Mouse (Mus musculus) embryonic facial prominence, embryonic 13.5 days (tissue): ENCODE data around the gene Nop9. TPM values are rescaled to one million over a fixed set of nuclear protein-coding genes. Genes with fewer than 3 reads are reported as not detected.

Experiments
- ATAC-seq: fragments of 200-750 bp; cut with Nextera tagmentation; 2 replicates; pipeline ENCODE4 v1.8.0; 2017; ENCODE audit warnings: low read depth; ENCODE audit not compliant: insufficient number of reproducible peaks, insufficient read depth, low FRiP score, low TSS enrichment
- H3K27ac ChIP-seq: fragments of 300-500 bp; sonication (generic); 2 replicates; pipeline ENCODE4 v1.5.1; 2015; ENCODE audit warnings: moderate library complexity, mild to moderate bottlenecking, inconsistent platforms
- H3K27me3 ChIP-seq: fragments of 300-500 bp; sonication (generic); 2 replicates; pipeline ENCODE4 v1.6.1; 2015; ENCODE audit warnings: mild to moderate bottlenecking, inconsistent platforms
- H3K36me3 ChIP-seq: fragments of 300-500 bp; sonication (generic); 2 replicates; pipeline ENCODE4 v1.6.1; 2015; ENCODE audit warnings: mild to moderate bottlenecking, inconsistent platforms
- H3K4me1 ChIP-seq: fragments of 300-500 bp; sonication (generic); 2 replicates; pipeline ENCODE4 v1.6.1; 2015; ENCODE audit warnings: inconsistent platforms
- H3K4me2 ChIP-seq: fragments of 300-500 bp; sonication (generic); 2 replicates; pipeline ENCODE4 v1.6.1; 2015; ENCODE audit warnings: moderate library complexity, mild to moderate bottlenecking, inconsistent platforms
- H3K4me3 ChIP-seq: fragments of 300-500 bp; sonication (generic); 2 replicates; pipeline ENCODE4 v1.5.1; 2015; ENCODE audit warnings: mild to moderate bottlenecking, inconsistent platforms
- H3K9ac ChIP-seq: fragments of 300-500 bp; sonication (generic); 2 replicates; pipeline ENCODE4 v1.6.1; 2015; ENCODE audit warnings: mild to moderate bottlenecking, inconsistent platforms
- H3K9me3 ChIP-seq: fragments of 300-500 bp; sonication (generic); 2 replicates; pipeline ENCODE4 v1.6.1; 2016; ENCODE audit warnings: inconsistent platforms
- WGBS: fragments of 180-500 bp; shearing (Covaris S2); methylation state at CpG from one replicate; pipeline ENCODE4 v1.1.7; 2015; ENCODE audit warnings: mixed read lengths; 5-methylcytosine and 5-hydroxymethylcytosine counted together
- polyA plus RNA-seq: library from polyadenylated mRNA; unstranded; fragments of >200 nt; fragmentation: Nextera tagmentation; extraction: Ambion mirVana; gene quantifications from 2 replicates; pipeline ENCODE4 v1.2.1, GENCODE M21; 2015

Nop9 gene
- polyA plus RNA-seq, 1 experiment from 2014 or later, result 47.6 TPM

DNA sequence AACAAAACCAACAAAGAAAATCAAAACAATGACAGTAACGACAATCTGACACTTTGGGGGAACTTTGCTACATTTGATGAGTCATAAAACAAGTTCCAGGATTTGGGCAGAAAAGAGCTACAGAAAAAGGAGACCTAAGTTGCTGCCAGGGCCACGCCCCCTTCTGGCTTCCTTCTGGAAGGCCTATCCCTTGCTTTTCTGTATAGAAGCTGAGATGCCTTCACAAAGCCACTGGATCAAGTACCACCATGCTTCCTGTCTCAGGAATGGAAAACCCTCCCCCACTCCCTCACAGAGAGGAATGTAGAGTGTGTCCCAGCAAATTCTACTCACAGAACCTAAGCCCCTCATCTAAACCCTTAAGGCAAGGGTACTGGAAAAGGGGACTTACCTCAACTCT, 48.5 kb downstream of the Nop9 start:
- Histone ChIP-seq H3K4me3 (no peak overlapping the region), H3K36me3 (no peaks in the 10 kb centered on the region), H3K27ac (no peak overlapping the region), H3K9ac (no peak overlapping the region), H3K4me1 (peaks cover 3% of the 10 kb centered on the region; the same call in 1 of the 2 replicates), H3K9me3 (no peaks in the 10 kb centered on the region), H3K27me3 (peaks cover 7% of the 10 kb centered on the region), H3K4me2 (no peak overlapping the region)
- ATAC-seq, result no peak
- WGBS, result 60% methylated on average over 2 of the region's 2 CpGs

- H3K36me3 ChIP-seq, result no peaks in the 10 kb centered on the region
- no peaks in the 10 kb centered on the region for H3K27me3 ChIP-seq
- H3K27ac ChIP-seq, result no peak overlapping the region; the same call in 1 of the 2 replicates
- H3K9me3 ChIP-seq, result no peaks in the 10 kb centered on the region
- peaks cover 3% of the 10 kb centered on the region; the same call in 1 of the 2 replicates for H3K4me1 ChIP-seq
- 79% methylated on average over 15 of the region's 15 CpGs for WGBS
- ATAC-seq, result no peak
- H3K4me3 ChIP-seq, result no peak overlapping the region
- H3K4me2 ChIP-seq, result no peak overlapping the region
- H3K9ac ChIP-seq, result no peak overlapping the region
These were observed 50.1 kb downstream of the Nop9 start for GRCm38 (mm10) chr14:55795380-55796163.

Other genes starting within 250 kb of the Nop9 start
- gene Cpne6, start 235.2 kb upstream of the Nop9 start, polyA plus RNA-seq, result 0.60 and 0.83 TPM in 2 replicates
- gene Nrl, start 220.7 kb upstream of the Nop9 start, polyA plus RNA-seq, result not detected in 2 replicates
- gene Pck2, start 205.4 kb upstream of the Nop9 start, polyA plus RNA-seq, result 35.0 and 38.4 TPM in 2 replicates
- gene Dcaf11, start 185.7 kb upstream of the Nop9 start, polyA plus RNA-seq, result 57.3 and 66.5 TPM in 2 replicates
- gene A730061H03Rik, start 185.3 kb upstream of the Nop9 start, polyA plus RNA-seq, result 0.74 and 0.87 TPM in 2 replicates
- 4.1 and 5.3 TPM in 2 replicates for gene Fitm1, start 170.1 kb upstream of the Nop9 start, polyA plus RNA-seq
- 141 and 152 TPM in 2 replicates for gene Psme1, start 167.6 kb upstream of the Nop9 start, polyA plus RNA-seq
- gene Emc9, start 160.4 kb upstream of the Nop9 start, polyA plus RNA-seq, result 4.7 and 4.8 TPM in 2 replicates
- 233 and 267 TPM in 2 replicates for gene Psme2, start 154.6 kb upstream of the Nop9 start, polyA plus RNA-seq
- gene Rnf31, start 154.0 kb upstream of the Nop9 start, polyA plus RNA-seq, result 17.6 and 21.7 TPM in 2 replicates
- gene Irf9, start 142.1 kb upstream of the Nop9 start, polyA plus RNA-seq, result 10.5 and 12.3 TPM in 2 replicates
- gene Rec8, start 127.7 kb upstream of the Nop9 start, polyA plus RNA-seq, result 2.0 and 2.8 TPM in 2 replicates
- gene Ipo4, start 109.7 kb upstream of the Nop9 start, polyA plus RNA-seq, result 95.1 and 111 TPM in 2 replicates
- gene Gm49378, start 107.8 kb upstream of the Nop9 start, polyA plus RNA-seq, result 1.7 and 1.8 TPM in 2 replicates
- 106 and 117 TPM in 2 replicates for gene Tm9sf1, start 101.9 kb upstream of the Nop9 start, polyA plus RNA-seq
- 1.0 and 1.3 TPM in 2 replicates for gene Tssk4, start 95.5 kb upstream of the Nop9 start, polyA plus RNA-seq
- 66.1 and 70.6 TPM in 2 replicates for gene Mdp1, start 85.2 kb upstream of the Nop9 start, polyA plus RNA-seq
- gene Gmpr2, start 73.8 kb upstream of the Nop9 start, polyA plus RNA-seq, result 75.2 and 83.5 TPM in 2 replicates
- gene Nedd8, start 73.6 kb upstream of the Nop9 start, polyA plus RNA-seq, result 665 and 670 TPM in 2 replicates
- 38.7 and 46.6 TPM in 2 replicates for gene Tinf2, start 63.9 kb upstream of the Nop9 start, polyA plus RNA-seq
- 4.5 and 4.7 TPM in 2 replicates for gene Tgm1, start 31.8 kb upstream of the Nop9 start, polyA plus RNA-seq
- 27.6 and 32.2 TPM in 2 replicates for gene Rabggta, start 23.4 kb upstream of the Nop9 start, polyA plus RNA-seq
- 84.5 and 102 TPM in 2 replicates for gene Dhrs1, start within 50 bp of the Nop9 start, polyA plus RNA-seq
- gene Cideb, start 12.8 kb downstream of the Nop9 start, polyA plus RNA-seq, result 0.18 and 1.2 TPM in 2 replicates
- gene Ltb4r2, start 15.7 kb downstream of the Nop9 start, polyA plus RNA-seq, result 0.51 and 0.56 TPM in 2 replicates
- gene Ltb4r1, start 20.3 kb downstream of the Nop9 start, polyA plus RNA-seq, result 0.58 and 1.1 TPM in 2 replicates
- gene Adcy4, start 38.4 kb downstream of the Nop9 start, polyA plus RNA-seq, result 20.2 and 21.6 TPM in 2 replicates
- gene Ripk3, start 43.2 kb downstream of the Nop9 start, polyA plus RNA-seq, result 41.1 and 44.4 TPM in 2 replicates
- 156 and 160 TPM in 2 replicates for gene Nfatc4, start 77.5 kb downstream of the Nop9 start, polyA plus RNA-seq
- gene Nynrin, start 108.3 kb downstream of the Nop9 start, polyA plus RNA-seq, result 27.8 and 28.1 TPM in 2 replicates
- 0.28 and 0.30 TPM in 2 replicates for gene Cbln3, start 138.7 kb downstream of the Nop9 start, polyA plus RNA-seq
- 21.0 and 22.0 TPM in 2 replicates for gene Khnyn, start 139.3 kb downstream of the Nop9 start, polyA plus RNA-seq
- 79.8 and 85.5 TPM in 2 replicates for gene Sdr39u1, start 154.6 kb downstream of the Nop9 start, polyA plus RNA-seq
- gene Cma1, start 199.0 kb downstream of the Nop9 start, polyA plus RNA-seq, result 12.4 and 28.3 TPM in 2 replicates
- 0.29 TPM in 1 of 2 replicates, not detected in the other for gene Cma2, start 205.3 kb downstream of the Nop9 start, polyA plus RNA-seq